Mouse (Mus musculus): Measurements from ENCODE around the gene Lyl1. TPM values are rescaled to one million over a fixed set of nuclear protein-coding genes. Genes with fewer than 3 reads are reported as not detected.
A peak's percentile ranks its signal among the peaks of the same experiment; 100 is the strongest.

The Lyl1 gene
- polyA plus RNA-seq, 1 experiment = not detected

- Histone ChIP-seq H3ac (ENCODE audit: control insufficient read depth, insufficient read length) (no peak overlapping the region), H3K27me3 (ENCODE audit: control insufficient read depth, insufficient read depth, insufficient read length) (no peaks in the 10 kb centered on the region), H3K79me2 (ENCODE audit: control insufficient read depth, insufficient read depth) (peaks cover 14% of the 10 kb centered on the region), H3K36me3 (ENCODE audit: control insufficient read depth, insufficient read depth) (no peaks in the 10 kb centered on the region), H3K4me3 (peak overlapping the region; percentile 15), H3K4me2 (ENCODE audit: low read depth) (peak overlapping the region; percentile 81)
- TF ChIP-seq MAX (IDR thresholded peaks at IDR 0.05; ENCODE audit: low read depth) (no peak), E2F4 (IDR thresholded peaks at IDR 0.05; ENCODE audit: insufficient read depth) (peak; percentile 13), TCF12 (IDR thresholded peaks at IDR 0.05; ENCODE audit: insufficient read depth, poor library complexity, severe bottlenecking) (no peak), SRF (IDR thresholded peaks at IDR 0.05; ENCODE audit: control insufficient read depth, insufficient read length, low read depth) (no peak), USF1 (IDR thresholded peaks at IDR 0.05; ENCODE audit: low read depth) (peak; percentile 70), CEBPB (IDR thresholded peaks at IDR 0.05; ENCODE audit: insufficient read depth, poor library complexity, severe bottlenecking) (no peak), MYOD1 (IDR thresholded peaks at IDR 0.05; ENCODE audit: control insufficient read depth in 1 of 3, insufficient read length in 2 of 3, low read depth in 2 of 3) (no peak), MYOG (IDR thresholded peaks at IDR 0.05; ENCODE audit: control insufficient read depth in 1 of 3, insufficient read depth in 1 of 3, insufficient read length in 2 of 3, low read depth in 2 of 3) (peak in 1 of 3 experiments; percentile 42), REST (IDR thresholded peaks at IDR 0.05; ENCODE audit: insufficient read depth, insufficient read length) (no peak), TCF3 (IDR thresholded peaks at IDR 0.05; ENCODE audit: insufficient read length, low read depth) (no peak), POLR2A (IDR thresholded peaks at IDR 0.05; ENCODE audit: insufficient read length, low read depth) (peak; percentile 38), POLR2AphosphoS2 (IDR thresholded peaks at IDR 0.05; ENCODE audit: insufficient read length, low read depth) (peak; percentile 28)
Observed at GRCm38 (mm10) chr8:84742171-84743053, 41.2 kb downstream of the Lyl1 start.

GRCm38 (mm10) chr8:84743054-84743415 lies 41.8 kb downstream of the Lyl1 start:
- H3K4me3 ChIP-seq = peak overlapping the region; percentile 15
- no peaks in the 10 kb centered on the region for H3K27me3 ChIP-seq (ENCODE audit: control insufficient read depth, insufficient read depth, insufficient read length)
- no peaks in the 10 kb centered on the region for H3K36me3 ChIP-seq (ENCODE audit: control insufficient read depth, insufficient read depth)
- peaks cover 18% of the 10 kb centered on the region for H3K79me2 ChIP-seq (ENCODE audit: control insufficient read depth, insufficient read depth)
- peak; percentile 11 for TF ChIP-seq USF1 (IDR thresholded peaks at IDR 0.05; ENCODE audit: low read depth)
- no peak for TF ChIP-seq SRF (IDR thresholded peaks at IDR 0.05; ENCODE audit: control insufficient read depth, insufficient read length, low read depth)
- H3ac ChIP-seq (ENCODE audit: control insufficient read depth, insufficient read length) = no peak overlapping the region
- H3K4me2 ChIP-seq (ENCODE audit: low read depth) = peak overlapping the region; percentile 81

- TF ChIP-seq MYOG (IDR thresholded peaks at IDR 0.05; ENCODE audit: control insufficient read depth in 1 of 3, insufficient read depth in 1 of 3, insufficient read length in 2 of 3, low read depth in 2 of 3) (peak in 1 of 3 experiments; percentile 20), TCF3 (IDR thresholded peaks at IDR 0.05; ENCODE audit: insufficient read length, low read depth) (no peak)
- Histone ChIP-seq H3K36me3 (ENCODE audit: control insufficient read depth, insufficient read depth) (no peaks in the 10 kb centered on the region), H3ac (ENCODE audit: control insufficient read depth, insufficient read length) (no peak overlapping the region), H3K4me3 (peak overlapping the region; percentile 15), H3K79me2 (ENCODE audit: control insufficient read depth, insufficient read depth) (peaks cover 22% of the 10 kb centered on the region), H3K4me2 (ENCODE audit: low read depth) (peak overlapping the region; percentile 81), H3K27me3 (ENCODE audit: control insufficient read depth, insufficient read depth, insufficient read length) (no peaks in the 10 kb centered on the region)
Observed at GRCm38 (mm10) chr8:84743517-84744420, 42.5 kb downstream of the Lyl1 start.

GRCm38 (mm10) chr8:84745032-84745925 lies 44.0 kb downstream of the Lyl1 start:
- Histone ChIP-seq H3K27me3 (ENCODE audit: control insufficient read depth, insufficient read depth, insufficient read length) (no peaks in the 10 kb centered on the region), H3ac (ENCODE audit: control insufficient read depth, insufficient read length) (no peak overlapping the region), H3K36me3 (ENCODE audit: control insufficient read depth, insufficient read depth) (no peaks in the 10 kb centered on the region), H3K79me2 (ENCODE audit: control insufficient read depth, insufficient read depth) (peaks cover 27% of the 10 kb centered on the region), H3K4me3 (no peak overlapping the region), H3K4me2 (ENCODE audit: low read depth) (peak overlapping the region; percentile 81)
- peak in 1 of 3 experiments; percentile 46 for TF ChIP-seq MYOG (IDR thresholded peaks at IDR 0.05; ENCODE audit: control insufficient read depth in 1 of 3, insufficient read depth in 1 of 3, insufficient read length in 2 of 3, low read depth in 2 of 3)
- no peak for TF ChIP-seq CEBPB (IDR thresholded peaks at IDR 0.05; ENCODE audit: insufficient read depth, poor library complexity, severe bottlenecking)
- TF ChIP-seq TCF12 (IDR thresholded peaks at IDR 0.05; ENCODE audit: insufficient read depth, poor library complexity, severe bottlenecking) = no peak
- TF ChIP-seq MYOD1 (IDR thresholded peaks at IDR 0.05; ENCODE audit: control insufficient read depth in 1 of 3, insufficient read length in 2 of 3, low read depth in 2 of 3) = peak in 2 of 3 experiments; percentile 14 to 15
- no peak for TF ChIP-seq E2F4 (IDR thresholded peaks at IDR 0.05; ENCODE audit: insufficient read depth)
- TF ChIP-seq USF1 (IDR thresholded peaks at IDR 0.05; ENCODE audit: low read depth) = peak; percentile 14
- no peak for TF ChIP-seq TCF3 (IDR thresholded peaks at IDR 0.05; ENCODE audit: insufficient read length, low read depth)
- TF ChIP-seq POLR2AphosphoS2 (IDR thresholded peaks at IDR 0.05; ENCODE audit: insufficient read length, low read depth) = no peak
- TF ChIP-seq SRF (IDR thresholded peaks at IDR 0.05; ENCODE audit: control insufficient read depth, insufficient read length, low read depth) = no peak
- TF ChIP-seq MAX (IDR thresholded peaks at IDR 0.05; ENCODE audit: low read depth) = no peak
- no peak for TF ChIP-seq POLR2A (IDR thresholded peaks at IDR 0.05; ENCODE audit: insufficient read length, low read depth)
- no peak for TF ChIP-seq REST (IDR thresholded peaks at IDR 0.05; ENCODE audit: insufficient read depth, insufficient read length)

All from myocyte (in vitro differentiated cells).